21 mouse cellular contexts compared by ENCODE assay signal in the genomic region with DNA sequence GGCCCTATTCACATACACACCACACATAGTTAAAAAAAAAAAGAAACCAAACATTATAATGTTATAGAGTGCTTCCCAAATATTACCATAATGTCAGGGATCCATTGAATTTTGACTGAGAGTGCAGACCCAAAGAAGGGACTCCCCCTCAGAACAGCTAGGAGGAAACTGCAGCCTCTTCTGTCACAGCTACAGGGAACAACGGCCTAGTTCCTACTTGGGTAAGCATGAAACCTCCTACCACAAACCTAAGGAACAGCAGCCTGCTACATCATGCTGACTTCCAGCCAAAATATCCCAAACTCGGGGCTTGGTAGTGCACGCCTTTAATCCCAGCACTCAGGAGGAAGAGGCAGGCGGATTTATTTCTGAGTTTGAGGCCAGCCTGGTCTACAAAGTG. TPM values are rescaled to one million over a fixed set of nuclear protein-coding genes. Genes with fewer than 3 reads are reported as not detected.
DNase-seq lines count a peak whose midpoint lies in the region; ATAC-seq and TF ChIP-seq lines count a peak whose summit lies in the region.
"Had no signal": no experiment of that assay in that cellular context is flagged by ENCODE, and none has a peak within 500 bp of the region (broad histone marks: within the 10 kb centered on the region; RNA-seq: fewer than 3 reads in every experiment).

No protein-coding gene starts in this region.

- DNase-seq in midbrain, embryonic 11.5 days (ENCODE audit: low spot score, missing footprints) = peak; percentile 26
- DNase-seq in stomach, postnatal 0 days (ENCODE audit: low spot score) = no peak
- no peak for DNase-seq in left cerebral cortex, postnatal 4 days
- DNase-seq: adrenal gland, adult 2 months; adrenal gland, postnatal 25 days; cerebellum, adult 11-12 months; cerebellum, adult 8-10 months; gastrocnemius, postnatal 10 days; gastrocnemius, postnatal 36 days; heart, postnatal 10 days had no signal

- H3K4me2 ChIP-seq in intestine, postnatal 0 days (replicated peaks; ENCODE audit: low read depth) = no peak overlapping the region
- no peak overlapping the region for H3K4me2 ChIP-seq in intestine, embryonic 15.5 days (replicated peaks)
- no peak overlapping the region for H3K4me2 ChIP-seq in midbrain, embryonic 11.5 days
- no peak overlapping the region for H3K4me2 ChIP-seq in midbrain, embryonic 15.5 days
- H3K4me2 ChIP-seq in stomach, postnatal 0 days (replicated peaks; ENCODE audit: low read depth) = no peak overlapping the region
- H3K4me2 ChIP-seq: forebrain, embryonic 13.5 days; heart, embryonic 12.5 days; heart, embryonic 15.5 days; hindbrain, embryonic 12.5 days; hindbrain, embryonic 15.5 days had no signal

- peak overlapping the region; percentile 31 for H3K27ac ChIP-seq in intestine, postnatal 0 days (ENCODE audit: low read depth, low read length)
- H3K27ac ChIP-seq in intestine, embryonic 15.5 days = no peak overlapping the region
- H3K27ac ChIP-seq in midbrain, embryonic 11.5 days (ENCODE audit: low read depth, low read length) = no peak overlapping the region
- H3K27ac ChIP-seq in midbrain, embryonic 15.5 days = no peak overlapping the region
- peak overlapping the region; percentile 83 for H3K27ac ChIP-seq in stomach, postnatal 0 days (replicated peaks)
- H3K27ac ChIP-seq: forebrain, embryonic 10.5 days; forebrain, embryonic 13.5 days; heart, embryonic 15.5 days; hindbrain, embryonic 12.5 days; hindbrain, embryonic 15.5 days had no signal

- peaks cover 43% of the 10 kb centered on the region for H3K36me3 ChIP-seq in intestine, postnatal 0 days (ENCODE audit: control insufficient read depth, insufficient read depth)
- H3K36me3 ChIP-seq in intestine, embryonic 15.5 days = peaks cover 17% of the 10 kb centered on the region
- H3K36me3 ChIP-seq in midbrain, embryonic 11.5 days (ENCODE audit: control insufficient read depth, insufficient read depth, low read length) = peaks cover 15% of the 10 kb centered on the region; the same call in 1 of the 2 replicates
- peaks cover 36% of the 10 kb centered on the region for H3K36me3 ChIP-seq in midbrain, embryonic 15.5 days (replicated peaks)
- H3K36me3 ChIP-seq in stomach, postnatal 0 days (ENCODE audit: control insufficient read depth, insufficient read depth, low read length) = 0 out of 2 replicates have a peak, but pooled peaks cover 4% of the 10 kb centered on the region

- no peak overlapping the region for H3K9ac ChIP-seq in intestine, postnatal 0 days (ENCODE audit: low read depth, low read length)
- H3K9ac ChIP-seq in intestine, embryonic 15.5 days = no peak overlapping the region
- H3K9ac ChIP-seq in midbrain, embryonic 11.5 days (ENCODE audit: low read length) = no peak overlapping the region
- H3K9ac ChIP-seq in midbrain, embryonic 15.5 days = no peak overlapping the region
- no peak overlapping the region for H3K9ac ChIP-seq in stomach, postnatal 0 days (ENCODE audit: low read length)
- H3K9ac ChIP-seq: forebrain, embryonic 13.5 days; heart, embryonic 12.5 days; heart, embryonic 15.5 days; hindbrain, embryonic 12.5 days; hindbrain, embryonic 15.5 days had no signal

- H3K27me3 ChIP-seq in intestine, postnatal 0 days (replicated peaks; ENCODE audit: control insufficient read depth, insufficient read depth, low read length) = no peaks in the 10 kb centered on the region
- H3K27me3 ChIP-seq in intestine, embryonic 15.5 days (replicated peaks) = no peaks in the 10 kb centered on the region
- H3K27me3 ChIP-seq in midbrain, embryonic 11.5 days (ENCODE audit: control insufficient read depth, insufficient read depth, low read length) = no peaks in the 10 kb centered on the region
- no peaks in the 10 kb centered on the region for H3K27me3 ChIP-seq in midbrain, embryonic 15.5 days (replicated peaks)
- H3K27me3 ChIP-seq in stomach, postnatal 0 days (ENCODE audit: control insufficient read depth, insufficient read depth, low read length) = no peaks in the 10 kb centered on the region
- H3K27me3 ChIP-seq: forebrain, embryonic 13.5 days; heart, embryonic 12.5 days; heart, embryonic 15.5 days; hindbrain, embryonic 12.5 days; hindbrain, embryonic 15.5 days had no signal

- no peaks in the 10 kb centered on the region for H3K9me3 ChIP-seq in intestine, postnatal 0 days (ENCODE audit: control insufficient read depth)
- H3K9me3 ChIP-seq in intestine, embryonic 15.5 days = no peaks in the 10 kb centered on the region
- no peaks in the 10 kb centered on the region for H3K9me3 ChIP-seq in midbrain, embryonic 11.5 days (ENCODE audit: control insufficient read depth, low read length)
- H3K9me3 ChIP-seq in midbrain, embryonic 15.5 days = no peaks in the 10 kb centered on the region
- no peaks in the 10 kb centered on the region for H3K9me3 ChIP-seq in stomach, postnatal 0 days (ENCODE audit: control insufficient read depth, low read length)
- H3K9me3 ChIP-seq: forebrain, embryonic 10.5 days; forebrain, embryonic 13.5 days; heart, embryonic 15.5 days; hindbrain, embryonic 12.5 days; hindbrain, embryonic 15.5 days had no signal

- WGBS in intestine, postnatal 0 days = 87% methylated on average over 4 of the region's 4 CpGs
- WGBS in intestine, embryonic 15.5 days = 94% methylated on average over 4 of the region's 4 CpGs
- WGBS in midbrain, embryonic 11.5 days = 94% methylated on average over 4 of the region's 4 CpGs
- whole genome bisulfite sequencing in midbrain, embryonic 15.5 days = 92% methylated on average over 4 of the region's 4 CpGs
- 88% methylated on average over 4 of the region's 4 CpGs for WGBS in stomach, postnatal 0 days

- no peak for ATAC-seq in intestine, postnatal 0 days
- no peak for ATAC-seq in intestine, embryonic 15.5 days
- no peak for ATAC-seq in midbrain, embryonic 11.5 days (ENCODE audit: low FRiP score)
- no peak for ATAC-seq in midbrain, embryonic 15.5 days (replicated peaks)
- ATAC-seq in stomach, postnatal 0 days (ENCODE audit: low FRiP score, low TSS enrichment) = no peak
- ATAC-seq: CD4-positive, CD25-positive, alpha-beta regulatory T cell, adult 4 months; forebrain, embryonic 13.5 days; forebrain, embryonic 16.5 days had no signal

- H3K4me3 ChIP-seq in intestine, postnatal 0 days (ENCODE audit: low read depth, low read length) = no peak overlapping the region
- H3K4me3 ChIP-seq in intestine, embryonic 15.5 days (replicated peaks) = no peak overlapping the region
- no peak overlapping the region for H3K4me3 ChIP-seq in midbrain, embryonic 11.5 days (ENCODE audit: low read depth, low read length)
- no peak overlapping the region for H3K4me3 ChIP-seq in midbrain, embryonic 15.5 days
- no peak overlapping the region for H3K4me3 ChIP-seq in stomach, postnatal 0 days (ENCODE audit: low read depth, low read length)
- H3K4me3 ChIP-seq: forebrain, embryonic 10.5 days; forebrain, embryonic 13.5 days; heart, embryonic 12.5 days; heart, embryonic 15.5 days; hindbrain, embryonic 12.5 days; hindbrain, embryonic 15.5 days had no signal

- no peak for TF ChIP-seq EP300 in stomach, postnatal 0 days (optimal IDR thresholded peaks at IDR 0.05)

- no peaks in the 10 kb centered on the region for H3K4me1 ChIP-seq in intestine, postnatal 0 days (replicated peaks; ENCODE audit: control insufficient read depth, insufficient read depth, low read length)
- H3K4me1 ChIP-seq in intestine, embryonic 15.5 days (replicated peaks) = peaks cover 4% of the 10 kb centered on the region; the same call in 1 of the 2 replicates
- no peaks in the 10 kb centered on the region for H3K4me1 ChIP-seq in midbrain, embryonic 11.5 days (ENCODE audit: control insufficient read depth, insufficient read depth, low read length)
- H3K4me1 ChIP-seq in midbrain, embryonic 15.5 days = no peaks in the 10 kb centered on the region
- H3K4me1 ChIP-seq in stomach, postnatal 0 days (replicated peaks; ENCODE audit: control insufficient read depth, insufficient read depth) = 0 out of 2 replicates have a peak, but pooled peaks cover 2% of the 10 kb centered on the region
- H3K4me1 ChIP-seq: forebrain, embryonic 10.5 days; heart, embryonic 15.5 days; hindbrain, embryonic 12.5 days; hindbrain, embryonic 15.5 days had no signal

- TF ChIP-seq CTCF in intestine, postnatal 0 days (IDR thresholded peaks at IDR 0.05; ENCODE audit: low read depth) = no peak
- no peak for TF ChIP-seq CTCF in stomach, postnatal 0 days (IDR thresholded peaks at IDR 0.05; ENCODE audit: low read depth)

- intact Hi-C loops in left cerebral cortex, postnatal 4 days (cut with DNase I) = loop anchor here (5.0 kb wide), 1 partner anchor 113 kb away; no protein-coding TSS in a partner anchor

RNA-seq across cellular contexts. Expression of a gene that starts 22.7 kb away (rescaled TPM):
- polyA plus RNA-seq in intestine, postnatal 0 days (2015; fragmentation: Nextera tagmentation; extraction: Ambion mirVana) = 1,517 and 1,527 TPM in 2 replicates
- 349 and 408 TPM in 2 replicates for polyA plus RNA-seq in intestine, embryonic 15.5 days (2015; fragmentation: Nextera tagmentation; extraction: Ambion mirVana)
- polyA plus RNA-seq in midbrain, embryonic 11.5 days (2014; fragmentation: Nextera tagmentation; extraction: Ambion mirVana) = 1.4 and 1.7 TPM in 2 replicates
- 0.49 and 0.71 TPM in 2 replicates for polyA plus RNA-seq in midbrain, embryonic 15.5 days (2015; fragmentation: Nextera tagmentation; extraction: Ambion mirVana)
- polyA plus RNA-seq in stomach, postnatal 0 days (2015; fragmentation: Nextera tagmentation; extraction: Ambion mirVana) = 379 and 398 TPM in 2 replicates
- 1 to 10 TPM in 1 of 2 experiments, not detected in 1; 1.9 TPM for total RNA-seq in left cerebral cortex, postnatal 4 days (2021)
- total RNA-seq: gastrocnemius, postnatal 36 days had no signal

RNA-seq across cellular contexts. Expression of a gene that starts 31.2 kb away (rescaled TPM):
- 76.9 and 77.6 TPM in 2 replicates for polyA plus RNA-seq in intestine, postnatal 0 days (2015; fragmentation: Nextera tagmentation; extraction: Ambion mirVana)
- polyA plus RNA-seq in intestine, embryonic 15.5 days (2015; fragmentation: Nextera tagmentation; extraction: Ambion mirVana) = 164 and 170 TPM in 2 replicates
- 242 and 251 TPM in 2 replicates for polyA plus RNA-seq in midbrain, embryonic 11.5 days (2014; fragmentation: Nextera tagmentation; extraction: Ambion mirVana)
- 170 and 172 TPM in 2 replicates for polyA plus RNA-seq in midbrain, embryonic 15.5 days (2015; fragmentation: Nextera tagmentation; extraction: Ambion mirVana)
- polyA plus RNA-seq in stomach, postnatal 0 days (2015; fragmentation: Nextera tagmentation; extraction: Ambion mirVana) = 106 and 107 TPM in 2 replicates
- total RNA-seq in left cerebral cortex, postnatal 4 days (2021) = 10 to 100 TPM; 80.3 to 83.3 TPM

RNA-seq across cellular contexts. Expression of a gene that starts 48.9 kb away (rescaled TPM):
- 7.0 and 7.9 TPM in 2 replicates for polyA plus RNA-seq in intestine, postnatal 0 days (2015; fragmentation: Nextera tagmentation; extraction: Ambion mirVana)
- polyA plus RNA-seq in intestine, embryonic 15.5 days (2015; fragmentation: Nextera tagmentation; extraction: Ambion mirVana) = 12.0 and 13.1 TPM in 2 replicates
- polyA plus RNA-seq in midbrain, embryonic 11.5 days (2014; fragmentation: Nextera tagmentation; extraction: Ambion mirVana) = 18.7 and 21.4 TPM in 2 replicates
- polyA plus RNA-seq in midbrain, embryonic 15.5 days (2015; fragmentation: Nextera tagmentation; extraction: Ambion mirVana) = 7.1 and 8.2 TPM in 2 replicates
- 5.9 TPM in 2 replicates for polyA plus RNA-seq in stomach, postnatal 0 days (2015; fragmentation: Nextera tagmentation; extraction: Ambion mirVana)
- 10 to 100 TPM; 18.4 to 18.6 TPM for total RNA-seq in left cerebral cortex, postnatal 4 days (2021)

Comparison
In these comparisons a context has a peak if more than half of its experiments do, and no peak if none do; other contexts are left out.
1. H3K27ac ChIP-seq: peak in intestine, postnatal 0 days (single experiment) and stomach, postnatal 0 days (single experiment); none in intestine, embryonic 15.5 days (single experiment), midbrain, embryonic 11.5 days (single experiment) and midbrain, embryonic 15.5 days (single experiment).
2. RNA of a gene that starts 22.7 kb away (polyA plus RNA-seq): 1,517 to 1,527 TPM in intestine, postnatal 0 days, 349 to 408 TPM in intestine, embryonic 15.5 days and 379 to 398 TPM in stomach, postnatal 0 days; 1.4 to 1.7 TPM in midbrain, embryonic 11.5 days and 0.49 to 0.71 TPM in midbrain, embryonic 15.5 days; every median in the first group is over 100 times any median in the second.